Mouse (Mus musculus) liver, adult 2 months (tissue): ENCODE data around the gene Dgkq.

Experiments
- CTCF ChIP-seq: fragments of 200-500 bp; IDR thresholded peaks from 2 replicates; pipeline ENCODE4 v1.5.1; 2011; ENCODE audit warnings: low read depth, low read length, control low read depth
- POLR2A ChIP-seq: fragments of 200-500 bp; IDR thresholded peaks from 2 replicates; pipeline ENCODE4 v1.6.1; 2011; ENCODE audit warnings: low read length, control low read depth; ENCODE audit not compliant: insufficient read depth; ENCODE audit errors: extremely low read depth

DNA sequence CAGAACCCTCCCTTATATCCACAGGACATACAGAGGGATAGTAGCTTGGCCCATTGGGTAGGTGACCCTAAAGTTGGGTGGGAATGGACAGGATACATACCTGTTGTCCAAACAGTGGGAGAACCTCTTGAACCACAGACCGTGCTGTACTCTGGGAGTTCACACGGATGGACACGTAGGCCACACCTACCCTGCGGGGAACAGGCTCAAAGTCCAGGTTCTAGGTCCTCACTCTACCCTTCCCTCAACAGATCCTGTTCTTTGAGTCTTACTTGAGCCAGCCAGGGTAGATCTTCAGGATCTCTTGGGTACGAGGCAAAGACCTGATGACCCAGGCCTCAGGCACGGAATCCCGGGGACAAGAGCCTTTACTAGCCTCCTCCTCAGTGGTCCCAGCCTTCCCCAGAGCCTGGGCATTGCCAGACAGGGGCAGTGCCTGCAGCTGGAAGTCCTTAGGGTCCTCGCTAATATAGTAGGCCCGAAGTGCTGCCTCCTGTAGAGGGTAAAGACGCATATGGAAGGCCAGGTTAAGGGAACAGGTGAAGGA lies 15.0 kb downstream of the Dgkq start:
- TF ChIP-seq CTCF: no peak
- no peak for TF ChIP-seq POLR2A
